Mouse (Mus musculus): ENCODE measurements around the gene Zyx. TPM values are rescaled to one million over a fixed set of nuclear protein-coding genes. Genes with fewer than 3 reads are reported as not detected.

The Zyx gene
- total and polyA plus RNA-seq, 3 experiments, result 0.86 to 11.4 (median 2.2) TPM

GRCm38 (mm10) chr6:42381916-42382381, 32.5 kb downstream of the Zyx start:
- in situ Hi-C loops (cut with MboI; ENCODE audit: low pct_ligation_motif_present, low pct_unique_long_range_greater_than_20kb, low sequenced_read_pairs), result no loop called here
- no peak overlapping the region for H3K27ac ChIP-seq (ENCODE audit: insufficient read depth, low read depth)
- no peaks in the 10 kb centered on the region for H3K36me3 ChIP-seq (replicated peaks in 1 of 2; ENCODE audit: control insufficient read depth in 1 of 2, insufficient read depth in 1 of 2, low read length in 1 of 2)
- H3K4me3 ChIP-seq (replicated peaks in 1 of 3; ENCODE audit: low read depth in 2 of 3, low read length in 2 of 3, poor library complexity in 1 of 3), result no peak overlapping the region
- TF ChIP-seq MAFK (IDR thresholded peaks at IDR 0.05; ENCODE audit: insufficient replicate concordance, low read length), result no peak
- TF ChIP-seq ZNF384 (IDR thresholded peaks at IDR 0.05; ENCODE audit: low read depth, low read length), result no peak
- TF ChIP-seq RAD21 (IDR thresholded peaks at IDR 0.05; ENCODE audit: low read depth, low read length), result no peak
- TF ChIP-seq JUND (conservative IDR thresholded peaks at IDR 0.05; ENCODE audit: low read depth, low read length), result no peak
- no peak for TF ChIP-seq NELFE (IDR thresholded peaks at IDR 0.05; ENCODE audit: low read depth, low read length)
- no peak for TF ChIP-seq TBP (conservative IDR thresholded peaks at IDR 0.05; ENCODE audit: low read depth, low read length)
- TF ChIP-seq MXI1 (IDR thresholded peaks at IDR 0.05; ENCODE audit: low read depth, low read length), result no peak
- no peak for TF ChIP-seq MYC (IDR thresholded peaks at IDR 0.05; ENCODE audit: low read depth, low read length)
- TF ChIP-seq POLR2AphosphoS2 (IDR thresholded peaks at IDR 0.05; ENCODE audit: low read depth, low read length), result no peak
- TF ChIP-seq CHD1 (IDR thresholded peaks at IDR 0.05; ENCODE audit: low read depth, low read length), result no peak
- no peak for TF ChIP-seq SMC3 (IDR thresholded peaks at IDR 0.05; ENCODE audit: low read depth, low read length)
- no peak for TF ChIP-seq EP300 (IDR thresholded peaks at IDR 0.05; ENCODE audit: low read length)
- no peak for TF ChIP-seq JUN (IDR thresholded peaks at IDR 0.05; ENCODE audit: insufficient read depth, low read depth, low read length)
- TF ChIP-seq ZKSCAN1 (IDR thresholded peaks at IDR 0.05; ENCODE audit: borderline replicate concordance, low read depth, low read length), result no peak
- no peak for TF ChIP-seq E2F4 (IDR thresholded peaks at IDR 0.05; ENCODE audit: insufficient replicate concordance, low read depth, low read length)
- no peak for TF ChIP-seq PAX5 (IDR thresholded peaks at IDR 0.05; ENCODE audit: low read length)
- TF ChIP-seq RCOR1 (conservative IDR thresholded peaks at IDR 0.05; ENCODE audit: low read depth, low read length), result no peak
- TF ChIP-seq HCFC1 (IDR thresholded peaks at IDR 0.05; ENCODE audit: low read depth, low read length), result no peak
- no peak overlapping the region for H3K4me2 ChIP-seq (ENCODE audit: insufficient read depth, low read depth, poor library complexity, severe bottlenecking)
- peaks cover 0 to under 1% of the 10 kb centered on the region in 2 experiments; a peak in 1 of 4 replicates for H3K4me1 ChIP-seq (ENCODE audit: control insufficient read depth in 1 of 2, insufficient read depth in 2 of 2)
- no peak for DNase-seq (ENCODE audit: extremely low read depth)
- no peak overlapping the region for H3K9ac ChIP-seq (ENCODE audit: insufficient read depth, low read depth)
- H3K79me2 ChIP-seq (replicated peaks; ENCODE audit: control insufficient read depth, extremely low read depth, insufficient read depth, poor library complexity, severe bottlenecking), result no peaks in the 10 kb centered on the region
- no peaks in the 10 kb centered on the region for H3K9me3 ChIP-seq (replicated peaks; ENCODE audit: low read length)
- dilution Hi-C loops (cut with MboI; ENCODE audit: extremely low pct_ligation_motif_present, extremely low pct_unique_long_range_greater_than_20kb, low sequenced_read_pairs), result no loop called here
- H3K27me3 ChIP-seq (replicated peaks), result no peaks in the 10 kb centered on the region

- Histone ChIP-seq H3K4me1 (ENCODE audit: control insufficient read depth in 1 of 2, insufficient read depth in 2 of 2) (no peaks in the 10 kb centered on the region), H3K4me2 (ENCODE audit: insufficient read depth, low read depth, poor library complexity, severe bottlenecking) (no peak overlapping the region), H3K9ac (ENCODE audit: insufficient read depth, low read depth) (no peak overlapping the region), H3K27me3 (replicated peaks) (no peaks in the 10 kb centered on the region), H3K79me2 (replicated peaks; ENCODE audit: control insufficient read depth, extremely low read depth, insufficient read depth, poor library complexity, severe bottlenecking) (no peaks in the 10 kb centered on the region), H3K9me3 (replicated peaks; ENCODE audit: low read length) (no peaks in the 10 kb centered on the region), H3K36me3 (replicated peaks in 1 of 2; ENCODE audit: control insufficient read depth in 1 of 2, insufficient read depth in 1 of 2, low read length in 1 of 2) (no peaks in the 10 kb centered on the region), H3K27ac (ENCODE audit: insufficient read depth, low read depth) (no peak overlapping the region), H3K4me3 (replicated peaks in 1 of 3; ENCODE audit: low read depth in 2 of 3, low read length in 2 of 3, poor library complexity in 1 of 3) (no peak overlapping the region)
- TF ChIP-seq MEF2A (IDR thresholded peaks at IDR 0.05; ENCODE audit: borderline replicate concordance, low read depth, low read length), result no peak
- TF ChIP-seq ZNF384 (IDR thresholded peaks at IDR 0.05; ENCODE audit: low read depth, low read length), result no peak
- TF ChIP-seq IRF4 (IDR thresholded peaks at IDR 0.05; ENCODE audit: low read depth, low read length), result no peak
- no peak for TF ChIP-seq EP300 (IDR thresholded peaks at IDR 0.05; ENCODE audit: low read length)
- no peak for TF ChIP-seq JUN (IDR thresholded peaks at IDR 0.05; ENCODE audit: insufficient read depth, low read depth, low read length)
- TF ChIP-seq POLR2AphosphoS2 (IDR thresholded peaks at IDR 0.05; ENCODE audit: low read depth, low read length), result no peak
- no peak for TF ChIP-seq USF2 (conservative IDR thresholded peaks at IDR 0.05; ENCODE audit: low read depth, low read length)
- TF ChIP-seq SMC3 (IDR thresholded peaks at IDR 0.05; ENCODE audit: low read depth, low read length), result no peak
- dilution Hi-C loops (cut with MboI; ENCODE audit: extremely low pct_ligation_motif_present, extremely low pct_unique_long_range_greater_than_20kb, low sequenced_read_pairs), result no loop called here
- DNase-seq (ENCODE audit: extremely low read depth), result no peak
- in situ Hi-C loops (cut with MboI; ENCODE audit: low pct_ligation_motif_present, low pct_unique_long_range_greater_than_20kb, low sequenced_read_pairs), result no loop called here
Observed at GRCm38 (mm10) chr6:42383360-42383759, 33.9 kb downstream of the Zyx start.
